Mouse (Mus musculus) CD4-positive helper T cell, adult 2 months (primary cell): Measurements from ENCODE around the gene Chchd10.
A peak's percentile ranks its signal among the peaks of the same experiment; 100 is the strongest.

Experiments used
- DNase-seq: peaks from one replicate; pipeline ENCODE4 v3.0.0-alpha.2; 2012; ENCODE audit warnings: low read depth, missing footprints, low spot score

The Chchd10 gene

DNA sequence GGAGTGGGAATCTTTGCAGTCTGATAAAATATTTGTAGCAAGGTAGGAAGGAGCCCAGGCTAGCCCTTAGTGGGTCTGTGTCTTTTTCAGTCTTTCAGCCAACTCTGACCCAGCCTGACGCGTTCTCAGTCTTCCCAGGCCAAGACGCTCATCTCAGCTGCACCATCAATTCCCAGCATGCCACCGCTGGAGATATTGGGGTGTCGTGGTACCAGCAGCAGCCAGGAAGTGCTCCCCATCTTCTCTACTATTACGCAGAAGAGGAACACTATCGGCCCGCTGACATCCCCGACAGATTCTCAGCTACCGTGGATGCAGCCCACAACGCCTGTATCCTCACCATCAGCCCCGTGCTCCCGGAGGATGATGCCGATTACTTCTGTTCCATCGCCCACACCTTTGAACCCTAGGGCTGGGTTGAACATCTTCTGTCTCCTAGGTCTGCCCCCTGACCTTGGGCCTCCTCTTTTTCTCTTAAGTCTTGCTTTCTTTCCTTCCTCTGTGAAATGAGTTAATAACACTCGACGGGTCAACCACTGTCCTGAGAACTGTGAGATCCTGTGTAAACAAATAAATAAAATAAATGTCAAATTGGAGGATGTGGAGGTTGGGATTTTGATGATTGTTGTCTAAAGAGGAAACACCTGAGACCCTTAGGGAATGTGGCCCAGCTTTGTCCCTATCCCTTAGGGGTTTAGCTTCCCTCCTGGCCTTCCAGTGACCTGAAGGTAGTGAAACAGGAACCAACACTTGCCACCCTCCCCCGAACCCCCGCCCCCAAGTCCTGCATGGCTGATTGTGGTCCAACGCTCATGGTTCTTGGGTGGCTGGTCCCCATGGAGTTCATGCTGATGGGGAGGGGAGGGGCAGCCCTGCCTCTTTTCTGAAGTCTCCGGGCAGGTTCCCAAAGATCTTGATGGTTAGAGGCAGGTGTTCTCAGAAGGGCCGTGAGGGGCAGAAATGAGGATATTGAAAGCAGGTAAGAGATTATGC, 16.4 kb downstream of the Chchd10 start:
- DNase-seq: no peak

DNA sequence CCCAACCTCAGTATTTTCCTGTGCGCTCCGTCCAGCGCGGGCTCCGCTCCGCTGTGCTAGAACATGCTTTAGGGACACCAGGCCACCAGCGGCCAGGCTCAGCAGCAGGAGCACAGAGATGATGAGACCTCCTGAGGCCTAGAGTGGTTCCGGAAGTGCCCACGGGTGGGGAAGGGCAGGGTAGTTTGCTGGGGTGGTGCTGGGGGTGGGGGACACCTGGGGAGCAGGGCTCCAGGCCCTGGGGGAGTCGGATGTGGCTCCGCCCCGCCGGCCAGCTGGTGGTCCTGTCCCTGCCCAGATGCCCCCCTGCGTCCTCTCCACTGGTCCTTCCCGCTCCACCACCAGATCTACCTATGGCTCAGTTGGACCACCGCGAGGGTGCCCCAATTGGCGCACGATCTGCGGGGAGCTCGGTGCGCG, 17.9 kb downstream of the Chchd10 start:
- DNase-seq: no peak

GRCm38 (mm10) chr10:75951424-75952050, 18.6 kb downstream of the Chchd10 start:
- peak; percentile 82 for DNase-seq

DNA sequence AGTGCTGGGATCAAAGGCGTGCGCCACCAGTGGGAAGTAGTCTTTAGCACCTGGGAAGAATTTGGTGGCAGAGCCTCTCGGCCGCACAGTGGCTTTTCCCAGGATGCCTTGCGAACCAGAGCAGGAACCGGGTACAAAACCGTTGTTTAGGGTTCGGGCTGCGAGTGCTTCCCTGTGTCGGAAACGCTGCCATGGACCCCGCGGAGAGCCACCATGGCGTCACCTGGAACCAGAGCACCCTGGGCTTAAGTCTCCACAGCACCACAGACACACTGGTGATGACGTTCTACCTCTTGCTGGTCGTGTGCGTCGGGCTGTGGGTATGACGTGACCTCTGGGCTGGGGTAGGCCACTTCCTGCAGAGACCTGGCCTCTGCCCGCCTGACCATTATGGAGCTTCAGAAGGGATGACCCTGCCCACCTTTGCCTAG, 21.5 kb downstream of the Chchd10 start, which contains the start of gene Gm5134:
TSS of gene Gm5134 (plus strand) at position 134 of the 431 bp plus-strand sequence.
- peak; percentile 48 for DNase-seq

DNA sequence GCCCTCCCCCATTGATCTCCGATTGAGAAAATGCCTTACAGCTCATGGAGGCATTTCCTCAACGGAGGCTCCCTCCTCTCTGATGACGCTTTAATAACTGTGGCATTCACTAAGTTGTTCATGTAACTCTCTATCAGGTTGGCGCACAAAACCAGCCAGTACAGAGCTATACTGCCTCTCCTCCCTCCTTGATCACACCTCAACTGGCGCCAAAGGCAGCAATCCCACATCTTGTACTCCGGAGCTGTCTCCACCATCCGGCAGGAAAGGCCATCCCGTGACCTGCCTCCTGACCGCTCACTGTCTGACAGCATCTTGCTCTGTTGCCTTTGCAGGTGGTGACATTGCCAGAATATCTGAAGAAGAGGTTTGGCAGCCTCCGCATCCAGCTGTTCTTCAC, 40.9 kb downstream of the Chchd10 start:
- no peak for DNase-seq

DNA sequence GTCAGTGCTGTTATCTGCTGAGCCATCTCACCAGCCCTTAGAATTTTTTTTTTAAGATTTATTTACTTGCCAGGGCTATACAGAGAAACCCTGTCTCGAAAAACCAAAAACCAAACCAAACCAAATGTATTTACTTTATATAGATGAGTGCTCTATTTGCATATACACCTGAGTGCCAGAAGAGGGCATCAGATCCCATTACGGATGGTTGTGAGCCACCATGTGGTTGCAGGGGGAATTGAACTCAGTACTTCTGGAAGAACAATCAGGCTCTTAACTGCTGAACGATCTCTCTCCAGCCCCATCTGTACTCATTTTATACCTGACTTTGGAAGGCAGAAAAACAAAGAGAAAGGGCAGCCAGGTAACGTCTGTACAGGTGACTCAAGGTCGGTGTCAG, 42.3 kb downstream of the Chchd10 start:
- peak; percentile 72 for DNase-seq

DNA sequence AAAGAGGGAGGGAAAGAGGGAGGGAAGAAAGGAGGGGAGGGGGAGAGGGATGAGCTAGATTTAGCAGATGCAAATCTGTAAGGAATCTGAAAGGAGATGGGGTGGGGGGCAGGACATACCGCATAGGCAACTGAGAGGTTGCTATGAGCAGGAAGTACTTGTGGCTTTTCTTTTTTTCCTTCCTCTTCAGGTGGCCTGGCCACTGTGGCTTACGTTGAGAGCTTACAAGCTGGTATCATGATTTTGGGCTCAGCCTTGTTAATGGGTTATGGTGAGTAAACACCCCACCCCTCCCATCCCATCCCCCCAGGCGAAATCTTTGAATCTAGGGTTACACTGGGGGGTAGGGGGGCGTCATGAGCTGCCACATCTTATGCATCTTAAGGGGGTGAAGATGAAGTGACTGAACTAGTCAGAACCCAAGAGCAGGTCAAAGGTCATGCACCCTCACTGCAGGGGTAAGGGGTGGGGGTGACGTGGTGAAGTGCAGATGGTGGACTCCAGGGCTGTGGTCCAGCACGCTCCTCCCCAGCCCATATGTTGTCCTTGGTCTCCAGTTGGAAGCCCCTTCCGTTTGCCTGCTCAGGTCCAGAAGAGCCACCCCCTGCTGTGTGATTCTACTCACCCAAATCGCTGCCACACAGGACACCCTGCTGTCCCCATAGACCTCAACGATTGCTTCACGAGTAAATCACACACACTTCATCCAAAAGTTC, 45.3 kb downstream of the Chchd10 start:
- DNase-seq: peak; percentile 38

GRCm38 (mm10) chr10:75978835-75979157, 45.9 kb downstream of the Chchd10 start:
- DNase-seq: no peak

DNA sequence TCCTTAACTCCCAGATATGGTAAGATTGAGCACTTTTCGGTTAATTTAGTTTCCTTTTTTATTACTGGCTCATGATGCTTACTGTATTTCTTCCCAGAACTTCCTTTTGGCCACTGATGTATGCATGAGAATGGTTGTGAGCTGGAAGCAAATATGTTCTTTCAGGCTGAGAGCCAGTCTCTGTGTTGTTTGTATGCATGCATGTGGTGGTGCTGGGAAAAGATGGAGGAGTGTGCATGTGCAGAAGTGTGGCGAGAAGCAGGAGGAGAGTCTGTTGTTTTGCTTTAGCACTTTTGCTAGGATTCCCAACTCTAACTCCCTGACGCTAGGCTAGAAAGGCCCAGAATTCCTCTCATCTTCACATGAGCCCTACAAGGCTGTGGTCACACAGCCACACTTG, 46.5 kb downstream of the Chchd10 start:
- no peak for DNase-seq
